Mouse (Mus musculus) brain, adult 10 weeks (tissue): ENCODE data around the gene Agtpbp1. TPM values are rescaled to one million over a fixed set of nuclear protein-coding genes. Genes with fewer than 3 reads are reported as not detected.

Source experiments
- polyA plus RNA-seq: library from polyadenylated mRNA; stranded (reverse); fragments of 350-450 nt; fragmentation: Illumina TruSeq; extraction: RNeasy Lipid Tissue Mini Kit (QIAGEN cat#74804); gene quantifications from one replicate; pipeline ENCODE4 v1.2.3, GENCODE M21; 2015; ENCODE audit warnings: low read depth, low replicate concordance

Agtpbp1 gene
- polyA plus RNA-seq, result 164 TPM

GRCm38 (mm10) chr13:59584947-59585647 lies at the start of gene Agtpbp1, which contains the start of gene Naa35:
Gene Agtpbp1, minus strand, starts transcription at chr13:59585227.
Gene Naa35, plus strand, starts transcription at chr13:59585259.

Other genes with a start within 250 kb of the Agtpbp1 start
- 56.5 TPM for gene Naa35, start within 50 bp of the Agtpbp1 start, polyA plus RNA-seq
- gene Golm1, start 90.6 kb upstream of the Agtpbp1 start, polyA plus RNA-seq, result 20.0 TPM
- gene 4921517D22Rik, start 108.9 kb upstream of the Agtpbp1 start, polyA plus RNA-seq, result not detected
- gene Spata31d1a, start 125.1 kb upstream of the Agtpbp1 start, polyA plus RNA-seq, result not detected
- gene Spata31d1b, start 127.1 kb upstream of the Agtpbp1 start, polyA plus RNA-seq, result not detected
- 0.10 TPM for gene Spata31d1d, start 146.5 kb upstream of the Agtpbp1 start, polyA plus RNA-seq
- 0.73 TPM for gene 1700014D04Rik, start 161.5 kb upstream of the Agtpbp1 start, polyA plus RNA-seq
- gene Isca1, start 184.6 kb upstream of the Agtpbp1 start, polyA plus RNA-seq, result 237 TPM
- gene Gm49354, start 197.0 kb upstream of the Agtpbp1 start, polyA plus RNA-seq, result not detected
- gene Tut7, start 237.9 kb upstream of the Agtpbp1 start, polyA plus RNA-seq, result 42.0 TPM